Mouse (Mus musculus) olfactory bulb, adult 2 months (tissue): ENCODE data around the gene Gm49721.
"Not testable (repeated sequence)": the region's sequence is repeated elsewhere in the genome, so short reads cannot be mapped to it uniquely, and the experiment has no call there.

ENCODE experiments used
- CTCF ChIP-seq: fragments of 200-500 bp; IDR thresholded peaks from 2 replicates; pipeline ENCODE4 v1.5.1; 2012; ENCODE audit warnings: low read depth, mild to moderate bottlenecking, low read length, moderate library complexity; ENCODE audit not compliant: insufficient read depth
- POLR2A ChIP-seq: fragments of 200-500 bp; IDR thresholded peaks from 2 replicates; pipeline ENCODE4 v1.6.1; 2012; ENCODE audit warnings: mild to moderate bottlenecking, low read depth, low read length, moderate library complexity; ENCODE audit not compliant: insufficient read depth

DNA sequence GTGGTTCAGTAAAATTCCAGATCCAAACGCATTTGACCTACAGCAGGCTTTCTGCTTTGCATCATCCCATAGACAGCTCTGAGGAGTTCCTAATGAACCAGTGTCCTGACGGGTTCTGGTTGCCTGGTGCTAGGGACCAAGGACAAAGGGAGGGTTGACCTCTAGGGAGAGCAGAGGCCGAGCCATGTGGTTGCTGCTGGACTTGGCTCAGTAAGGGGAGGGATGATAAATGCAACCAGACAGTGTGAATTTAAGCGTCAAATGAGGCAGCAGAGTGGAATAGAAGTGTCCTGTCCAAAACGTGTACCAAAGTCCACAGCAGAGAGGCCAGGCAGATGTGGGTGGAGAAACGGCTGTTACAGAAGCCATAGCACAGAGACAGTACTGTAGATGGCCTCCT, 16.8 kb downstream of the Gm49721 start:
- not testable (repeated sequence) for TF ChIP-seq CTCF, POLR2A
